Mouse (Mus musculus) heart, postnatal 0 days (tissue): Measurements from ENCODE around the gene Espn. TPM values are rescaled to one million over a fixed set of nuclear protein-coding genes. Genes with fewer than 3 reads are reported as not detected.

ENCODE experiments used
- ATAC-seq: fragments of 200-750 bp; cut with Nextera tagmentation; 2 replicates; pipeline ENCODE4 v1.8.0; 2017; ENCODE audit warnings: low read depth, moderate number of reproducible peaks, moderate library complexity; ENCODE audit not compliant: insufficient read depth
- DNase-seq: peaks from one replicate; pipeline ENCODE4 v3.0.0-alpha.2; 2016; ENCODE audit warnings: low spot score
- H3K27ac ChIP-seq: fragments of 300-500 bp; sonication (generic); 2 replicates; pipeline ENCODE4 v1.5.1; 2014; ENCODE audit warnings: low read depth, mild to moderate bottlenecking
- H3K27me3 ChIP-seq: fragments of 300-500 bp; sonication (generic); 2 replicates; pipeline ENCODE4 v1.6.1; 2014; ENCODE audit warnings: low read length, mixed read lengths; ENCODE audit not compliant: control insufficient read depth, insufficient read depth
- H3K36me3 ChIP-seq: fragments of 300-500 bp; sonication (generic); replicated peaks from 2 replicates; pipeline ENCODE4 v1.6.1; 2014; ENCODE audit warnings: low read length, mixed read lengths; ENCODE audit not compliant: control insufficient read depth, insufficient read depth
- H3K4me1 ChIP-seq: fragments of 300-500 bp; sonication (generic); 2 replicates; pipeline ENCODE4 v1.6.1; 2014; ENCODE audit warnings: antibody characterized with exemption; ENCODE audit not compliant: control insufficient read depth, insufficient read depth
- H3K4me2 ChIP-seq: fragments of 300-500 bp; sonication (generic); 2 replicates; pipeline ENCODE4 v1.6.1; 2014; ENCODE audit warnings: low read depth, mild to moderate bottlenecking, low read length, moderate library complexity
- H3K4me3 ChIP-seq: fragments of 300-500 bp; sonication (generic); 2 replicates; pipeline ENCODE4 v1.5.1; 2014; ENCODE audit warnings: low read depth, low read length
- H3K9ac ChIP-seq: fragments of 300-500 bp; sonication (generic); replicated peaks from 2 replicates; pipeline ENCODE4 v1.6.1; 2014; ENCODE audit warnings: low read depth, low read length, mixed read lengths
- H3K9me3 ChIP-seq: fragments of 300-500 bp; sonication (generic); replicated peaks from 2 replicates; pipeline ENCODE4 v1.6.1; 2016; ENCODE audit warnings: low read length; ENCODE audit not compliant: control insufficient read depth
- CTCF ChIP-seq: IDR thresholded peaks from 2 replicates; pipeline ENCODE4 v1.5.1; 2016; ENCODE audit warnings: antibody characterized with exemption, control low read depth, low read depth
- EP300 ChIP-seq: IDR thresholded peaks from 2 replicates; pipeline ENCODE4 v1.6.1; 2016; ENCODE audit warnings: antibody characterized with exemption, low read depth
- WGBS: fragments of 180-500 bp; shearing (Covaris S2); extraction: QIAGEN DNeasy Blood & Tissue Kit; methylation state at CpG from one replicate; pipeline ENCODE4 v1.1.7; 2014; 5-methylcytosine and 5-hydroxymethylcytosine counted together
- polyA plus RNA-seq: library from polyadenylated mRNA; unstranded; fragments of >200 nt; fragmentation: Nextera tagmentation; extraction: Ambion mirVana; gene quantifications from 2 replicates; pipeline ENCODE4 v1.2.1, GENCODE M21; 2015
- total RNA-seq: library from RNA; depleted of rRNA; stranded (reverse); fragments of >200 nt; gene quantifications from 2 replicates; pipeline ENCODE4 v1.2.3, GENCODE M21; 2014; ENCODE audit warnings: low replicate concordance

Espn gene
- total and polyA plus RNA-seq, 2 experiments from 2014 or later, result 0.34 to 0.87 TPM

DNA sequence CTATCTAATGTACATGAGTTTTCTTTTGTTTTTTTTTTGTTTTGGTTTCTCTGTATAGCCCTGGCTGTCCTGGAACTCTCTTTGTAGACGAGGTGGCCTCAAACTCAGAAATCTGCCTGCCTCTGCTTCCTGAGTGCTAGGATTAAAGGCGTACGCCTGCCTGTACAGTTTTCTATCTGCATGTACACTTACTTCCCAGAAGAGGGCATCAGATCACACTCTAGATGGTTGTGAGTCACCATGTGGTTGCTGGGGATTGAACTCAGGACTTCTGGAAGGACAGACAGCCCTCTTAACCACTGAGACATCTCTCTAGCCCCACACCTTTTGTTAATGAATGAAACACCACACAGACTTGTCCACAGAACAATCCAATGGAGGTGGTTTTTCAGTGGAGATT lies 72.9 kb downstream of the Espn start:
- WGBS, result 86% methylated on average over 3 of the region's 3 CpGs
- Histone ChIP-seq H3K9ac (no peak overlapping the region), H3K4me3 (no peak overlapping the region), H3K27ac (no peak overlapping the region), H3K27me3 (no peaks in the 10 kb centered on the region), H3K4me1 (no peaks in the 10 kb centered on the region), H3K9me3 (no peaks in the 10 kb centered on the region), H3K4me2 (no peak overlapping the region), H3K36me3 (no peaks in the 10 kb centered on the region)
- no peak for DNase-seq
- ATAC-seq, result no peak
- no peak for TF ChIP-seq EP300
- no peak for TF ChIP-seq CTCF

DNA sequence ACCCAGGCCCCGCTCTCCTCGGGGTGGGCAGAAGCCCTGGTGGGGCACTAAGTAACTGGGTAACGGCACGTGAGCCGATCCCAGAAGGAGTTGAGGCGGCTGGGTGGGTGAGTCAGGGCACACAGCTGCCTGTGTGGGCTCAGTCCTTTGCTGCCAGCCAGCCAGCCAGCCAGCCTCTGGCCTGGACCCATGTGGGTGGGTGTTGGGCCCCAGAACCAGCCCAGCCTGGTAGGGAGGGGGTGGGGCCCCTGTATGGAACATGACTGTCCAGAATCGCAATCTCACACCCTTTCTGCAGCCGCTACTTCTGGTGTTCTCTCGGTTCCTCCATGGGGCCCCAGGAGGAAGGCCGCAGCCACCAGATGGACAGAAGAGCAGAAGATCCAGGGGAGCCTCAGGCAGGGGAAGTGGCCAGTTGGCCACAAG lies 74.1 kb downstream of the Espn start:
- H3K4me1 ChIP-seq, result no peaks in the 10 kb centered on the region
- H3K27me3 ChIP-seq, result no peaks in the 10 kb centered on the region
- DNase-seq, result no peak
- H3K27ac ChIP-seq, result no peak overlapping the region
- ATAC-seq, result no peak
- H3K4me3 ChIP-seq, result no peak overlapping the region
- H3K9me3 ChIP-seq, result no peaks in the 10 kb centered on the region
- TF ChIP-seq EP300, result no peak
- no peak for TF ChIP-seq CTCF
- WGBS, result 86% methylated on average over 10 of the region's 10 CpGs
- no peak overlapping the region for H3K9ac ChIP-seq
- no peak overlapping the region for H3K4me2 ChIP-seq
- H3K36me3 ChIP-seq, result no peaks in the 10 kb centered on the region

DNA sequence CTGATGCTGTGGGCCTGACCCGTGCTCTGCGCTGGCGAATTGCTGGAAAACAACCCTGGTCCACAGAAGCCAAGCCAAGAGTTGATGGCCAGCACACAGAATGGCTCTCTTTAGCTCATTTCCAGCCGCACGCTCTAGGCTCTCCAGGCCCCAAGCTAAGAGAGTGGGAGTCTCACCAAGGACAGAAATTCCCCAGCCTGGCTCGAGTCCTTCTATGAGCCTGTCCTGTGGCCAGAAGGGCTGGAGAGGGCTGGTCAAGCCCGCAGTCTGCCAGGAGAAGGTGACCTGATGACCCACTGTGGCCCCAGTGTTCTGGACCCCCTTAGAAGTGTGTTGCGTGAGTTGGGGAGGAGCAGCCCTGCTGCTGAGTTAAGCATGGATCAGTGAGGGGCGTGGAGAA lies 75.0 kb downstream of the Espn start:
- Histone ChIP-seq H3K9me3 (no peaks in the 10 kb centered on the region), H3K36me3 (no peaks in the 10 kb centered on the region), H3K4me3 (no peak overlapping the region), H3K27me3 (no peaks in the 10 kb centered on the region), H3K4me2 (no peak overlapping the region), H3K4me1 (peaks cover 7% of the 10 kb centered on the region), H3K27ac (no peak overlapping the region), H3K9ac (no peak overlapping the region)
- TF ChIP-seq CTCF (no peak), EP300 (no peak)
- no peak for ATAC-seq
- no peak for DNase-seq
- WGBS, result 80% methylated on average over 9 of the region's 9 CpGs

DNA sequence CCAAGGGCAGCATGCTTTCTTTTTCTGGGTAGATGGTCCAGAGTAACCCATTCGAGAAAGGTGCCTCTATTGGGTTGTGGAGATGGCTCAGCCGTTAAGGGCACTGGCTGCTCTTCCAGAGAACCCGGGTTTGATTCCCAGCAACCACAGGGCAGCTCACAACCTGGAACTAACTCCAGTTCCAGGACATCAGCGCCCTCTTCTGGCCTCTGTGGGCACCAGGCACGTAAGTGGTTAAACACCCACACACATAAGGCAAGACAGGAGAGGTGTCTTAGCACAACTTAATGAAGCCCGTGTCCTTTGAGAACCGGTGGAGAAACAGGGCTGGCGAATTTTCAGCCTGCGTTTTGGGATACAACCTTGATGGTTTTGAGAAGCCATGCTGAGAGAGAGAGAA lies 77.6 kb downstream of the Espn start:
- no peaks in the 10 kb centered on the region for H3K27me3 ChIP-seq
- TF ChIP-seq EP300, result no peak
- no peak for TF ChIP-seq CTCF
- H3K27ac ChIP-seq, result no peak overlapping the region
- H3K4me3 ChIP-seq, result no peak overlapping the region
- peaks cover 12% of the 10 kb centered on the region for H3K4me1 ChIP-seq
- no peaks in the 10 kb centered on the region for H3K9me3 ChIP-seq
- no peak for DNase-seq
- no peaks in the 10 kb centered on the region for H3K36me3 ChIP-seq
- H3K4me2 ChIP-seq, result no peak overlapping the region
- ATAC-seq, result no peak
- H3K9ac ChIP-seq, result no peak overlapping the region
- 77% methylated on average over 9 of the region's 9 CpGs for WGBS

DNA sequence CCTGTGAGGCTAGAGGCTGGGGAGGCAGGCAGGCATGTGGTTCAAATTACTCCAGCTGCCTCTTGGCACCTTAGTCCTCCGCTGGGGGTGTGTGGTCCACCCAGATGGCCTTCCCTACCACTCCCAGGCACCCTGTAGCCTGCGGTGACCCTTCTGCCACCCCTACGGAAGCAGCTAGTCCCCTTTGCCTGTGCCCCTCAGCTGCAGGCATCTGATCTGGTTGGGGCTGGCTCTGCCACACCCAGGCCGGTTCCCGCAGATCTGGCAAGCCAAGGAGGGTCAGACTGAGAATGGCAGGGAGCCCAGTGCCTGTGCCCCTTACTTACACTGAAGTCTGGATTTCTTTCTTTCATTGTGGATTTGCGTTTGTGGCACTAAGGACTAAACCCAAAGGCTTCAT lies 78.5 kb downstream of the Espn start:
- Histone ChIP-seq H3K27me3 (no peaks in the 10 kb centered on the region), H3K4me1 (peaks cover 12% of the 10 kb centered on the region), H3K9ac (no peak overlapping the region), H3K9me3 (no peaks in the 10 kb centered on the region), H3K4me3 (no peak overlapping the region), H3K4me2 (no peak overlapping the region), H3K36me3 (no peaks in the 10 kb centered on the region), H3K27ac (no peak overlapping the region)
- WGBS, result 77% methylated on average over 6 of the region's 6 CpGs
- no peak for TF ChIP-seq CTCF
- TF ChIP-seq EP300, result no peak
- DNase-seq, result no peak
- no peak for ATAC-seq

DNA sequence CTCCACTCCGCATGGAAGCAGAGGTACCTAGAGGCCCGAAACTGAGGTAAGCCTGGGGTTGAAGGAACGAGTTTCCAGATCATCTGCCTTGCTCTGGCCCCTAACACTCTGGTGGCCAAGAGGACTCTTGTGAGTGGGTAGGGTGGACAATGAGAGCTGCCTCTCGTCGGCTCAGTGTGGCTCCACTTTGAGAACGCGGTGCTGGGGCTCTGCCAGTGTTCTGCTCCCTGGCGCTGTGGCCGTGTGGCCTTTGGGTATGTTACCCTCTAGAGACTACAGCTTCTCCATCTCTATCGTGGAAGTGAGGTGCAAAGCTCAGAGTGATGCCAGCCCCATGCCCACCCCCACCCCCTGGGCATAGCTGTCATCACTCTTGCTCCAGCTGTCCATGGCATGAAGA lies 79.5 kb downstream of the Espn start:
- H3K9me3 ChIP-seq, result no peaks in the 10 kb centered on the region
- H3K27me3 ChIP-seq, result no peaks in the 10 kb centered on the region
- no peak overlapping the region for H3K4me3 ChIP-seq
- 50% methylated on average over 10 of the region's 10 CpGs for WGBS
- H3K4me1 ChIP-seq, result peaks cover 12% of the 10 kb centered on the region
- H3K36me3 ChIP-seq, result no peaks in the 10 kb centered on the region
- H3K9ac ChIP-seq, result no peak overlapping the region
- H3K4me2 ChIP-seq, result no peak overlapping the region
- DNase-seq (no peak), ATAC-seq (no peak)
- no peak overlapping the region for H3K27ac ChIP-seq
- no peak for TF ChIP-seq CTCF
- no peak for TF ChIP-seq EP300
